8 mouse cellular contexts compared by ENCODE assay signal in genomic region chr8:71380178-71381171, GRCm38 (mm10). TPM values are rescaled to one million over a fixed set of nuclear protein-coding genes. Genes with fewer than 3 reads are reported as not detected.
DNase-seq lines count a peak whose midpoint lies in the region; ATAC-seq and TF ChIP-seq lines count a peak whose summit lies in the region.

No protein-coding gene starts in this region.

- H3K9me3 ChIP-seq in MEL (replicated peaks; ENCODE audit: insufficient read depth, low read length) = no peaks in the 10 kb centered on the region
- no peaks in the 10 kb centered on the region for H3K9me3 ChIP-seq in forebrain, embryonic 14.5 days (replicated peaks; ENCODE audit: control insufficient read depth, low read length)
- H3K9me3 ChIP-seq in midbrain, embryonic 10.5 days (replicated peaks) = no peaks in the 10 kb centered on the region

- intact Hi-C loops in left cerebral cortex, postnatal 36 days (cut with DNase I) = no loop called here

- H3K4me1 ChIP-seq in MEL (ENCODE audit: control insufficient read depth in 1 of 2, insufficient read depth in 2 of 2, low read length in 2 of 2) = peaks cover 0 to 8% of the 10 kb centered on the region in 2 experiments; a peak in 2 of 4 replicates
- H3K4me1 ChIP-seq in forebrain, embryonic 14.5 days (ENCODE audit: control insufficient read depth, insufficient read depth, low read length) = peaks cover 32% of the 10 kb centered on the region
- peaks cover 91% of the 10 kb centered on the region for H3K4me1 ChIP-seq in midbrain, embryonic 10.5 days

- TF ChIP-seq EP300 in MEL (IDR thresholded peaks at IDR 0.05; ENCODE audit: low read depth in 1 of 2, low read length in 2 of 2) = no peak

- 2% methylated on average over 72 of the region's 72 CpGs for WGBS in forebrain, embryonic 14.5 days
- WGBS in midbrain, embryonic 10.5 days = under 1% methylated on average over 72 of the region's 72 CpGs

- no peak for TF ChIP-seq POLR2A in MEL (IDR thresholded peaks at IDR 0.05; ENCODE audit: control insufficient read depth in 1 of 2, insufficient read depth in 1 of 2, low read depth in 1 of 2, low read length in 2 of 2, poor library complexity in 1 of 2)

- TF ChIP-seq RAD21 in MEL (IDR thresholded peaks at IDR 0.05; ENCODE audit: low read depth, low read length) = no peak

- H3K79me2 ChIP-seq in MEL (ENCODE audit: control insufficient read depth, insufficient read depth, low read length, poor library complexity) = peaks cover 10% of the 10 kb centered on the region

- H3K36me3 ChIP-seq in MEL (ENCODE audit: control insufficient read depth in 1 of 2, insufficient read depth in 2 of 2, low read length in 2 of 2) = no peaks in the 10 kb centered on the region; a peak in 1 of 4 replicates
- H3K36me3 ChIP-seq in forebrain, embryonic 14.5 days (ENCODE audit: control insufficient read depth, insufficient read depth, low read length) = 0 out of 2 replicates have a peak, but pooled peaks cover 5% of the 10 kb centered on the region
- H3K36me3 ChIP-seq in midbrain, embryonic 10.5 days = peaks cover 38% of the 10 kb centered on the region

- ATAC-seq in CD4-positive, CD25-positive, alpha-beta regulatory T cell, adult 4 months = no peak
- ATAC-seq in forebrain, embryonic 14.5 days = no peak

- TF ChIP-seq CTCF in MEL (IDR thresholded peaks at IDR 0.05 in 2 of 3, conservative IDR thresholded peaks at IDR 0.05 in 1 of 3; ENCODE audit: control insufficient read depth in 1 of 3, insufficient read depth in 1 of 3, low read depth in 2 of 3, low read length in 3 of 3, poor library complexity in 1 of 3, severe bottlenecking in 1 of 3) = no peak

- no peak overlapping the region for H3K27ac ChIP-seq in MEL (ENCODE audit: control insufficient read depth, low read depth, low read length)
- H3K27ac ChIP-seq in forebrain, embryonic 14.5 days (ENCODE audit: low read depth, low read length) = no peak overlapping the region
- peak overlapping the region; percentile 99 for H3K27ac ChIP-seq in midbrain, embryonic 10.5 days (replicated peaks)

- H3K4me3 ChIP-seq in MEL (ENCODE audit: control insufficient read depth in 1 of 2, insufficient read depth in 1 of 2, low read depth in 2 of 2, low read length in 2 of 2) = peak overlapping the region; percentile 84 to 90
- H3K4me3 ChIP-seq in forebrain, embryonic 14.5 days (ENCODE audit: low read depth, low read length) = peak overlapping the region; percentile 70
- peak overlapping the region; percentile 99 for H3K4me3 ChIP-seq in midbrain, embryonic 10.5 days

- peak; percentile 37 for DNase-seq in CD4-positive, CD25-positive, alpha-beta regulatory T cell, adult 2 months (ENCODE audit: low read depth, low spot score)
- DNase-seq in MEL (ENCODE audit: low read depth, low spot score) = no peak
- peak; percentile 9 for DNase-seq in forebrain, embryonic 14.5 days (ENCODE audit: low spot score)
- peak; percentile 50 for DNase-seq in kidney, adult 9 months
- peak; percentile 45 for DNase-seq in midbrain, embryonic 10.5 days (ENCODE audit: low spot score)
- DNase-seq in left cerebral cortex, postnatal 36 days (ENCODE audit: low spot score in 2 of 2) = no peak
- no peak for DNase-seq in gastrocnemius, postnatal 4 days (ENCODE audit: low spot score in 2 of 2)

- H3K4me2 ChIP-seq in forebrain, embryonic 14.5 days (ENCODE audit: low read length) = peak overlapping the region; percentile 97

- H3K9ac ChIP-seq in MEL (ENCODE audit: control insufficient read depth, low read depth, low read length, poor library complexity, severe bottlenecking) = peak overlapping the region; percentile 95
- peak overlapping the region; percentile 77 for H3K9ac ChIP-seq in forebrain, embryonic 14.5 days (ENCODE audit: low read length)

- H3K27me3 ChIP-seq in MEL (ENCODE audit: control insufficient read depth in 1 of 2, insufficient read depth in 2 of 2, low read length in 2 of 2) = no peaks in the 10 kb centered on the region
- H3K27me3 ChIP-seq in forebrain, embryonic 14.5 days (replicated peaks; ENCODE audit: control insufficient read depth, insufficient read depth, low read length) = peaks cover 10% of the 10 kb centered on the region; the same call in 1 of the 2 replicates
- H3K27me3 ChIP-seq in midbrain, embryonic 10.5 days (ENCODE audit: low read depth, poor library complexity, severe bottlenecking) = peaks cover 17% of the 10 kb centered on the region

TF ChIP-seq in MEL, 35 proteins besides CTCF, POLR2A, EP300 and RAD21:
- TF ChIP-seq ZC3H11A (IDR thresholded peaks at IDR 0.05; ENCODE audit: low read depth, low read length) (no peak), NELFE (IDR thresholded peaks at IDR 0.05; ENCODE audit: low read depth, low read length) (no peak), POLR2AphosphoS2 (IDR thresholded peaks at IDR 0.05; ENCODE audit: low read length) (no peak), MAX (IDR thresholded peaks at IDR 0.05; ENCODE audit: low read length) (no peak), GATA1 (IDR thresholded peaks at IDR 0.05; ENCODE audit: low read depth, low read length) (no peak), MEF2A (IDR thresholded peaks at IDR 0.05; ENCODE audit: extremely low read depth, insufficient replicate concordance, low read depth, low read length, poor library complexity, severe bottlenecking) (no peak), KAT2A (conservative IDR thresholded peaks at IDR 0.05; ENCODE audit: low read depth, low read length) (no peak), TAL1 (IDR thresholded peaks at IDR 0.05; ENCODE audit: low read length) (no peak), ETS1 (IDR thresholded peaks at IDR 0.05; ENCODE audit: low read depth, low read length) (no peak), ZKSCAN1 (IDR thresholded peaks at IDR 0.05; ENCODE audit: low read depth, low read length) (no peak), NRF1 (IDR thresholded peaks at IDR 0.05; ENCODE audit: insufficient read depth, low read depth, low read length, poor library complexity, severe bottlenecking) (no peak), CHD1 (IDR thresholded peaks at IDR 0.05; ENCODE audit: low read depth, low read length) (no peak)

RNA-seq across cellular contexts. Expression of gene Nr2f6, which starts 1.3 kb away (rescaled TPM):
- under 1 TPM in 1 of 2 experiments, not detected in 1; 0.36 TPM for polyA plus RNA-seq in CD4-positive, CD25-positive, alpha-beta regulatory T cell, adult 4 months (2017; shearing (Covaris generic))
- 29.6 and 30.5 TPM in 2 replicates for total RNA-seq in MEL (2012; rRNA removed)
- 10 to 100 TPM in 1 of 2 experiments, not detected in 1; 48.3 TPM for polyA plus RNA-seq in MEL (2012; ENCODE audit: insufficient read depth in 1 of 2, insufficient read length in 2 of 2, low read depth in 1 of 2, low replicate concordance in 2 of 2, missing spikeins in 1 of 2)
- 16.6 and 17.3 TPM in 2 replicates for polyA plus RNA-seq in forebrain, embryonic 14.5 days (2014; fragmentation: Nextera tagmentation; extraction: Ambion mirVana)
- 74.7 and 110 TPM in 2 replicates for polyA plus RNA-seq in midbrain, embryonic 10.5 days (2016; fragmentation: Nextera tagmentation; extraction: Ambion mirVana)
- 10 to 100 TPM; 39.3 to 40.6 TPM for total RNA-seq in left cerebral cortex, postnatal 36 days (2021)
- total RNA-seq in gastrocnemius, postnatal 4 days (2021) = 10 to 100 TPM; 37.0 to 40.4 TPM

RNA-seq across cellular contexts. Expression of gene Ocel1, which starts 9.4 kb away (rescaled TPM):
- polyA plus RNA-seq in CD4-positive, CD25-positive, alpha-beta regulatory T cell, adult 4 months (2017; shearing (Covaris generic)) = 1 to 10 TPM; 3.9 to 4.1 TPM
- 14.1 and 18.3 TPM in 2 replicates for total RNA-seq in MEL (2012; rRNA removed)
- 10 to 100 TPM in 1 of 2 experiments, not detected in 1; 16.2 TPM for polyA plus RNA-seq in MEL (2012; ENCODE audit: insufficient read depth in 1 of 2, insufficient read length in 2 of 2, low read depth in 1 of 2, low replicate concordance in 2 of 2, missing spikeins in 1 of 2)
- polyA plus RNA-seq in forebrain, embryonic 14.5 days (2014; fragmentation: Nextera tagmentation; extraction: Ambion mirVana) = 3.0 and 3.8 TPM in 2 replicates
- polyA plus RNA-seq in midbrain, embryonic 10.5 days (2016; fragmentation: Nextera tagmentation; extraction: Ambion mirVana) = 4.9 and 6.1 TPM in 2 replicates
- 10 to 100 TPM; 15.4 to 18.1 TPM for total RNA-seq in left cerebral cortex, postnatal 36 days (2021)
- total RNA-seq in gastrocnemius, postnatal 4 days (2021) = 1 to 10 TPM; 8.1 to 9.2 TPM

RNA-seq across cellular contexts. Expression of gene Use1, which starts 13.8 kb away (rescaled TPM):
- polyA plus RNA-seq in CD4-positive, CD25-positive, alpha-beta regulatory T cell, adult 4 months (2017; shearing (Covaris generic)) = 100 to 1,000 TPM; 292 to 321 TPM
- total RNA-seq in MEL (2012; rRNA removed) = 91.9 and 107 TPM in 2 replicates
- 100 to 1,000 TPM in 1 of 2 experiments, not detected in 1; 117 TPM for polyA plus RNA-seq in MEL (2012; ENCODE audit: insufficient read depth in 1 of 2, insufficient read length in 2 of 2, low read depth in 1 of 2, low replicate concordance in 2 of 2, missing spikeins in 1 of 2)
- polyA plus RNA-seq in forebrain, embryonic 14.5 days (2014; fragmentation: Nextera tagmentation; extraction: Ambion mirVana) = 116 and 121 TPM in 2 replicates
- polyA plus RNA-seq in midbrain, embryonic 10.5 days (2016; fragmentation: Nextera tagmentation; extraction: Ambion mirVana) = 68.5 and 74.3 TPM in 2 replicates
- total RNA-seq in left cerebral cortex, postnatal 36 days (2021) = 100 to 1,000 TPM; 104 to 119 TPM
- total RNA-seq in gastrocnemius, postnatal 4 days (2021) = 100 to 1,000 TPM; 139 to 149 TPM

RNA-seq across cellular contexts. Expression of gene Ushbp1, which starts 15.1 kb away (rescaled TPM):
- polyA plus RNA-seq in CD4-positive, CD25-positive, alpha-beta regulatory T cell, adult 4 months (2017; shearing (Covaris generic)) = not detected
- 0.04 TPM in 1 of 2 replicates, not detected in the other for total RNA-seq in MEL (2012; rRNA removed)
- polyA plus RNA-seq in MEL (2012; ENCODE audit: insufficient read depth in 1 of 2, insufficient read length in 2 of 2, low read depth in 1 of 2, low replicate concordance in 2 of 2, missing spikeins in 1 of 2) = under 1 TPM in 1 of 2 experiments, not detected in 1; 0.07 TPM
- 2.8 and 4.4 TPM in 2 replicates for polyA plus RNA-seq in forebrain, embryonic 14.5 days (2014; fragmentation: Nextera tagmentation; extraction: Ambion mirVana)
- polyA plus RNA-seq in midbrain, embryonic 10.5 days (2016; fragmentation: Nextera tagmentation; extraction: Ambion mirVana) = 5.0 and 6.3 TPM in 2 replicates
- 1 to 10 TPM; 3.4 to 4.9 TPM for total RNA-seq in left cerebral cortex, postnatal 36 days (2021)
- 10 to 100 TPM; 14.7 to 17.4 TPM for total RNA-seq in gastrocnemius, postnatal 4 days (2021)

RNA-seq across cellular contexts. Expression of gene Babam1, which starts 16.2 kb away (rescaled TPM):
- polyA plus RNA-seq in CD4-positive, CD25-positive, alpha-beta regulatory T cell, adult 4 months (2017; shearing (Covaris generic)) = 10 to 100 TPM; 54.6 to 55.8 TPM
- total RNA-seq in MEL (2012; rRNA removed) = 54.5 and 59.6 TPM in 2 replicates
- 100 to 1,000 TPM in 1 of 2 experiments, not detected in 1; 132 TPM for polyA plus RNA-seq in MEL (2012; ENCODE audit: insufficient read depth in 1 of 2, insufficient read length in 2 of 2, low read depth in 1 of 2, low replicate concordance in 2 of 2, missing spikeins in 1 of 2)
- 91.7 and 97.0 TPM in 2 replicates for polyA plus RNA-seq in forebrain, embryonic 14.5 days (2014; fragmentation: Nextera tagmentation; extraction: Ambion mirVana)
- 112 TPM in 2 replicates for polyA plus RNA-seq in midbrain, embryonic 10.5 days (2016; fragmentation: Nextera tagmentation; extraction: Ambion mirVana)
- 100 to 1,000 TPM; 101 to 116 TPM for total RNA-seq in left cerebral cortex, postnatal 36 days (2021)
- 10 to 100 TPM; 64.4 to 77.9 TPM for total RNA-seq in gastrocnemius, postnatal 4 days (2021)

Comparison
In these comparisons a context has a peak if more than half of its experiments do, and no peak if none do; other contexts are left out.
1. DNase-seq: peak in CD4-positive, CD25-positive, alpha-beta regulatory T cell, adult 2 months (single experiment), forebrain, embryonic 14.5 days (single experiment), kidney, adult 9 months (single experiment) and midbrain, embryonic 10.5 days (single experiment); none in MEL (single experiment), left cerebral cortex, postnatal 36 days (0 of 2) and gastrocnemius, postnatal 4 days (0 of 2).
2. Peak in every context shown above with its lines, with median percentiles within 50 percentile points of each other: H3K4me3 ChIP-seq.